Comparison of ENCODE assay signal across 8 mouse cellular contexts in the genomic region with DNA sequence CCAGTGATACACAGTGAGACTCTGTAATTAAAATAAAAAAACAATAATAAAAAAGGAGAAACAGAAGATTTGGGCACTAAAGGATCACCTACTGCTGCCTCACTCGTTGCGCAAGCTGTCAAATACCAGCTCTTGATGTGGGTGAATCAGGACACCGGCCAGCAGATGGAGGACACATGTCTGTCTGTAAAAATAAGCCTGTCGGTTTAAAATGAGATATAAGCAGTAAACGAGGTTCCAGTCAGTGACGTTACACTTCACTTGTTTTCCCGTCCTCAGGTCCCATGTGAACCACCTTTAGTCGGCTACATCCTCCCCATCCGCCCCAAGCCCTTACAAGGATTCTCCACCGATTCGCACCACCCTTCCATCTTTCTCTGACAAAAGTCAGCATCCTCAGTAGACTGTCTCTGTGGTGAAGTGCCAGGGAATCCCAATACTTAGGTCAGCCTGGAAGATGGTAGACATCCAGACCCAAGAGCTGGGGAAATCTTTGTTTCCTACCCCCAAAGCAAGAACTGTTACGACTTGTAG. TPM values are rescaled to one million over a fixed set of nuclear protein-coding genes. Genes with fewer than 3 reads are reported as not detected.
DNase-seq lines count a peak whose midpoint lies in the region; ATAC-seq and TF ChIP-seq lines count a peak whose summit lies in the region.

No protein-coding gene starts in this region.

- TF ChIP-seq CTCF in liver, embryonic 14.5 days (IDR thresholded peaks at IDR 0.05; ENCODE audit: low read depth) = no peak

- peaks cover 6% of the 10 kb centered on the region for H3K36me3 ChIP-seq in heart, embryonic 11.5 days (ENCODE audit: control insufficient read depth, insufficient read depth, low read length)
- peaks cover 32% of the 10 kb centered on the region for H3K36me3 ChIP-seq in heart, embryonic 14.5 days (ENCODE audit: control insufficient read depth, insufficient read depth, low read length)
- peaks cover 17% of the 10 kb centered on the region for H3K36me3 ChIP-seq in liver, embryonic 14.5 days (replicated peaks; ENCODE audit: control insufficient read depth, insufficient read depth, low read depth)

- peak overlapping the region; percentile 91 for H3K4me2 ChIP-seq in heart, embryonic 11.5 days
- peak overlapping the region; percentile 82 for H3K4me2 ChIP-seq in heart, embryonic 14.5 days (ENCODE audit: low read length)
- peak overlapping the region; percentile 89 for H3K4me2 ChIP-seq in liver, embryonic 14.5 days (ENCODE audit: low read depth)

- no peak overlapping the region for H3K27ac ChIP-seq in heart, embryonic 11.5 days (ENCODE audit: low read depth, low read length)
- no peak overlapping the region for H3K27ac ChIP-seq in heart, embryonic 14.5 days (replicated peaks in 1 of 2; ENCODE audit: control insufficient read depth in 1 of 2, insufficient read depth in 1 of 2, low read depth in 2 of 2, low read length in 2 of 2)
- no peak overlapping the region for H3K27ac ChIP-seq in liver, embryonic 14.5 days

- peak overlapping the region; percentile 94 for H3K4me3 ChIP-seq in heart, embryonic 11.5 days (ENCODE audit: low read depth, low read length)
- peak overlapping the region; percentile 79 to 82 for H3K4me3 ChIP-seq in heart, embryonic 14.5 days (ENCODE audit: control insufficient read depth in 1 of 2, insufficient read depth in 1 of 2, low read depth in 1 of 2, low read length in 2 of 2)
- peak overlapping the region; percentile 91 to 96 for H3K4me3 ChIP-seq in liver, embryonic 14.5 days (ENCODE audit: insufficient read depth in 1 of 2, low read depth in 2 of 2, low read length in 2 of 2)

- H3K9ac ChIP-seq in heart, embryonic 11.5 days (ENCODE audit: low read depth, low read length) = peak overlapping the region; percentile 85
- H3K9ac ChIP-seq in heart, embryonic 14.5 days (ENCODE audit: low read length) = peak overlapping the region; percentile 82
- peak overlapping the region; percentile 86 for H3K9ac ChIP-seq in liver, embryonic 14.5 days (replicated peaks)

- peaks cover 9% of the 10 kb centered on the region; the same call in 1 of the 2 replicates for H3K4me1 ChIP-seq in heart, embryonic 11.5 days (ENCODE audit: control insufficient read depth, insufficient read depth, low read length)
- 0 out of 4 replicates have a peak, but pooled peaks cover 0 to 3% of the 10 kb centered on the region in 2 experiments for H3K4me1 ChIP-seq in heart, embryonic 14.5 days (ENCODE audit: control insufficient read depth in 2 of 2, insufficient read depth in 2 of 2, low read length in 2 of 2)
- peaks cover 4 to 8% of the 10 kb centered on the region in 2 experiments for H3K4me1 ChIP-seq in liver, embryonic 14.5 days (replicated peaks; ENCODE audit: control insufficient read depth in 2 of 2, insufficient read depth in 2 of 2, low read length in 1 of 2)

- TF ChIP-seq EP300 in liver, embryonic 14.5 days (IDR thresholded peaks at IDR 0.05; ENCODE audit: low read depth) = no peak

- 25% methylated on average over 12 of the region's 12 CpGs for WGBS in heart, embryonic 11.5 days (ENCODE audit: insufficient replicate concordance)
- 15% methylated on average over 12 of the region's 12 CpGs for WGBS in heart, embryonic 14.5 days
- 22% methylated on average over 12 of the region's 12 CpGs for WGBS in liver, embryonic 14.5 days (ENCODE audit: insufficient replicate concordance)

- no peak for DNase-seq in heart, adult 18-20 months
- peak; percentile 20 for DNase-seq in thymus, postnatal 14 days
- DNase-seq in thymus, postnatal 25 days = no peak
- DNase-seq in liver, embryonic 14.5 days (ENCODE audit: low read depth in 3 of 3, low spot score in 3 of 3) = no peak
- peak; percentile 16 for DNase-seq in right cerebral cortex, postnatal 4 days
- DNase-seq in gastrocnemius, postnatal 10 days = no peak

- no peaks in the 10 kb centered on the region for H3K27me3 ChIP-seq in heart, embryonic 11.5 days (ENCODE audit: control insufficient read depth, insufficient read depth, low read length)
- H3K27me3 ChIP-seq in heart, embryonic 14.5 days (ENCODE audit: control insufficient read depth, insufficient read depth, low read length) = no peaks in the 10 kb centered on the region
- no peaks in the 10 kb centered on the region for H3K27me3 ChIP-seq in liver, embryonic 14.5 days (ENCODE audit: control insufficient read depth, insufficient read depth, low read length)

- H3K9me3 ChIP-seq in heart, embryonic 11.5 days (replicated peaks; ENCODE audit: control insufficient read depth, low read length) = no peaks in the 10 kb centered on the region
- no peaks in the 10 kb centered on the region for H3K9me3 ChIP-seq in heart, embryonic 14.5 days (ENCODE audit: control insufficient read depth, low read length)
- no peaks in the 10 kb centered on the region for H3K9me3 ChIP-seq in liver, embryonic 14.5 days (ENCODE audit: control insufficient read depth, low read length)

- ATAC-seq in heart, embryonic 11.5 days (replicated peaks; ENCODE audit: insufficient number of reproducible peaks, low FRiP score, low TSS enrichment) = peak; percentile 65; the same call in 1 of the 2 replicates
- ATAC-seq in heart, embryonic 14.5 days (ENCODE audit: insufficient number of reproducible peaks, insufficient read depth, low FRiP score, low read depth) = no peak
- peak; percentile 29; the same call in 1 of the 2 replicates for ATAC-seq in liver, embryonic 14.5 days (ENCODE audit: insufficient read depth)

RNA-seq across cellular contexts. Expression of a gene that starts 0.5 kb away (rescaled TPM):
- 56.4 and 58.5 TPM in 2 replicates for polyA plus RNA-seq in heart, embryonic 11.5 days (2014; fragmentation: Nextera tagmentation; extraction: Ambion mirVana)
- 10 to 100 TPM; 19.1 to 19.9 TPM for total RNA-seq in heart, adult 18-20 months (2021)
- polyA plus RNA-seq in heart, embryonic 14.5 days (2014; fragmentation: Nextera tagmentation; extraction: Ambion mirVana) = 50.1 and 50.7 TPM in 2 replicates
- polyA plus RNA-seq in liver, embryonic 14.5 days (2012; rRNA removed) = 12.6 and 25.1 TPM in 2 replicates
- 36.6 and 37.6 TPM in 2 replicates for polyA plus RNA-seq in liver, embryonic 14.5 days (2014; fragmentation: Nextera tagmentation; extraction: Ambion mirVana)
- total RNA-seq in gastrocnemius, postnatal 10 days (2021) = 10 to 100 TPM; 23.1 to 24.5 TPM

RNA-seq across cellular contexts. Expression of a gene that starts 20.0 kb away (rescaled TPM):
- polyA plus RNA-seq in heart, embryonic 11.5 days (2014; fragmentation: Nextera tagmentation; extraction: Ambion mirVana) = 205 and 212 TPM in 2 replicates
- under 1 TPM; 0.51 to 0.99 TPM for total RNA-seq in heart, adult 18-20 months (2021)
- polyA plus RNA-seq in heart, embryonic 14.5 days (2014; fragmentation: Nextera tagmentation; extraction: Ambion mirVana) = 196 and 199 TPM in 2 replicates
- polyA plus RNA-seq in liver, embryonic 14.5 days (2012; rRNA removed) = 107 and 155 TPM in 2 replicates
- polyA plus RNA-seq in liver, embryonic 14.5 days (2014; fragmentation: Nextera tagmentation; extraction: Ambion mirVana) = 295 and 336 TPM in 2 replicates
- total RNA-seq in gastrocnemius, postnatal 10 days (2021) = 10 to 100 TPM; 18.4 to 21.8 TPM

RNA-seq across cellular contexts. Expression of a gene that starts 30.3 kb away (rescaled TPM):
- polyA plus RNA-seq in heart, embryonic 11.5 days (2014; fragmentation: Nextera tagmentation; extraction: Ambion mirVana) = 0.14 and 0.16 TPM in 2 replicates
- total RNA-seq in heart, adult 18-20 months (2021) = not detected
- polyA plus RNA-seq in heart, embryonic 14.5 days (2014; fragmentation: Nextera tagmentation; extraction: Ambion mirVana) = 0.58 and 0.88 TPM in 2 replicates
- 0.01 TPM in 1 of 2 replicates, not detected in the other for polyA plus RNA-seq in liver, embryonic 14.5 days (2012; rRNA removed)
- not detected in 2 replicates for polyA plus RNA-seq in liver, embryonic 14.5 days (2014; fragmentation: Nextera tagmentation; extraction: Ambion mirVana)
- under 1 TPM; 0.19 to 0.23 TPM for total RNA-seq in gastrocnemius, postnatal 10 days (2021)

Comparison
In these comparisons a context has a peak if more than half of its experiments do, and no peak if none do; other contexts are left out.
1. DNase-seq: peak in thymus, postnatal 14 days (single experiment) and right cerebral cortex, postnatal 4 days (single experiment); none in heart, adult 18-20 months (0 of 2), thymus, postnatal 25 days (single experiment), liver, embryonic 14.5 days (0 of 3) and gastrocnemius, postnatal 10 days (single experiment).
2. Peak in every context shown above with its lines, with median percentiles within 50 percentile points of each other: H3K4me2 ChIP-seq, H3K4me3 ChIP-seq and H3K9ac ChIP-seq.